Mouse (Mus musculus): ENCODE measurements around the gene Cntn6. TPM values are rescaled to one million over a fixed set of nuclear protein-coding genes. Genes with fewer than 3 reads are reported as not detected.

Gene Cntn6
- polyA plus RNA-seq, 1 experiment from 2014 or later = 0.51 TPM

DNA sequence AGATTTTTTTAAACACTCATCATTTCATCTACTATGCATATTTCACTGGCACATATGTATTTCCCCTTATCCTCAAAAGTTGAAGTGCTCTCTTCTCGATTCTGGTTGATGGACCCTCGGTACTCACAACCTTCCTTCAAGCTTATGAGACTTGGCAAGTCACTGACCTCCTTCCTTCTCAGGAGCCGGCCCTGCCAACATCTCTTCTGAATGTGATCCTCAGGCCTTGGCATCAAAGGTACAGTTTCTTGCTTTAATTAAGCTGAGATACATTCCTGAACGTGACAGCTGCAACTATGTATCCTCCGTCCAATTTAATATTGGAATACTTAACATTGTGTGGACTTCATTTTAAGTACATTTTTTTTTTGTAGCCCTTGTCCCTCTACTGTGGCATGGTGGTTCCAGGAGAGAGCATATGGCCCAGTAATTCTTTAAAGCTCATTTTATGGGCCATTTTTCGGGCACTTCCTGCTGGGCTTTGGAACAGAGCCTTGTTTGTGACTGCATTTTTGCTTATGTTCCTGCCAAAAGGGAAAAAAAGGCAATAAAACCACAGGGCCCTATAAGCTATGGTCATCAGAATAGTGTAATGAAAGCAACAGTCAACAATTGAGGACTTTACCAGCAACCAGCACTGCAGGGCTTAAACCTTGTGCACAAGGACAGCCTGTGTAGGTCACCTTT lies 196.0 kb downstream of the Cntn6 start:
- ATAC-seq = no peak
- H3K27ac ChIP-seq (ENCODE audit: low read length) = no peak overlapping the region
- H3K27me3 ChIP-seq (replicated peaks; ENCODE audit: control insufficient read depth, insufficient read depth, low read length) = no peaks in the 10 kb centered on the region
- H3K9me3 ChIP-seq (ENCODE audit: control insufficient read depth, low read length) = no peaks in the 10 kb centered on the region
- no peaks in the 10 kb centered on the region for H3K36me3 ChIP-seq (ENCODE audit: control insufficient read depth, insufficient read depth, low read length)
- H3K4me3 ChIP-seq (ENCODE audit: low read length) = no peak overlapping the region
- H3K4me2 ChIP-seq (ENCODE audit: low read depth, low read length) = no peak overlapping the region
- WGBS = 82% methylated on average over 6 of the region's 6 CpGs
- H3K4me1 ChIP-seq (ENCODE audit: control insufficient read depth, insufficient read depth, low read length) = no peaks in the 10 kb centered on the region
- H3K9ac ChIP-seq (ENCODE audit: low read depth, low read length) = no peak overlapping the region

DNA sequence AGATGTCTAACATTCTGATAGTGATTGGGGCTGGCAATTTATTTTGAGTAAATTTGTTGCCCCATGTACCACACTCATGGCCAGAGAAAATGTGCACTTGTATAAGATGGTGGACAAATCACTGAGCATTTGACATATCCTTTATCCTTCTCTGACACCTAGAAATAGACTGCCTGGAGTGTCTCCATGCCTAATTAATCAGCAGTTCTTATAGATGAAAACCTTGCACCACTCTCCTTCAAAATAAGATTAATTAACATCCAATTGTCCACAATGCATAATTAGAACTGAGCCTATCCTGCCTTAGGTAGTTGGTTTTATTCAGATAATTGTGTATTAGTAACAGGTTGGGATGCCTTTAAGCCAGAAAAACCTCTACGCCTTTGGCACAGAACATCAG lies 236.0 kb downstream of the Cntn6 start:
- no peaks in the 10 kb centered on the region for H3K4me1 ChIP-seq (ENCODE audit: control insufficient read depth, insufficient read depth, low read length)
- no peak overlapping the region for H3K27ac ChIP-seq (ENCODE audit: low read length)
- H3K4me3 ChIP-seq (ENCODE audit: low read length) = no peak overlapping the region
- H3K9me3 ChIP-seq (ENCODE audit: control insufficient read depth, low read length) = no peaks in the 10 kb centered on the region
- no peaks in the 10 kb centered on the region for H3K36me3 ChIP-seq (ENCODE audit: control insufficient read depth, insufficient read depth, low read length)
- no peaks in the 10 kb centered on the region for H3K27me3 ChIP-seq (replicated peaks; ENCODE audit: control insufficient read depth, insufficient read depth, low read length)
- no peak overlapping the region for H3K9ac ChIP-seq (ENCODE audit: low read depth, low read length)
- no peak for ATAC-seq
- H3K4me2 ChIP-seq (ENCODE audit: low read depth, low read length) = no peak overlapping the region
- 83% methylated on average over 1 of the region's 1 CpGs for WGBS

DNA sequence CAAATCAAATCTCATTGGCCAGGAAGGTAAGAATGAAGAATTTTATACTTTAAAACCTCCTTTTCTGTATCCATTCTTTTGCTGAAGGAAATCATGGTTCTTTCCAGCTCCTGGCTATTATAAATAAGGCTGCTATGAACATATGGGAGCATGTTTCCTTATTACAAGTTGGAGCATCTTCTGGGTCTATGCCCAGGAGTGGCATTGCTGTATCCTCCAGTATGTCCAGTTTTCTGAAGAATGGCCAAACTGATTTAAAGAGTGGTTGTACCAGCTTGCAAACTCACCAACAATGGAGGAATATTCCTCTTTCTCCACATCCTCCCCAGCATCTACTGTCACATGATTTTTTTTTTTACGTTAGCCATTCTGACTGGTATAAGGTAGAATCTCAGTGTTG lies 241.7 kb downstream of the Cntn6 start:
- no peak overlapping the region for H3K9ac ChIP-seq (ENCODE audit: low read depth, low read length)
- WGBS = 92% methylated on average over 1 of the region's 1 CpGs
- no peaks in the 10 kb centered on the region for H3K36me3 ChIP-seq (ENCODE audit: control insufficient read depth, insufficient read depth, low read length)
- no peak for ATAC-seq
- H3K4me1 ChIP-seq (ENCODE audit: control insufficient read depth, insufficient read depth, low read length) = no peaks in the 10 kb centered on the region
- no peaks in the 10 kb centered on the region for H3K27me3 ChIP-seq (replicated peaks; ENCODE audit: control insufficient read depth, insufficient read depth, low read length)
- no peak overlapping the region for H3K27ac ChIP-seq (ENCODE audit: low read length)
- no peak overlapping the region for H3K4me3 ChIP-seq (ENCODE audit: low read length)
- H3K9me3 ChIP-seq (ENCODE audit: control insufficient read depth, low read length) = no peaks in the 10 kb centered on the region
- no peak overlapping the region for H3K4me2 ChIP-seq (ENCODE audit: low read depth, low read length)

DNA sequence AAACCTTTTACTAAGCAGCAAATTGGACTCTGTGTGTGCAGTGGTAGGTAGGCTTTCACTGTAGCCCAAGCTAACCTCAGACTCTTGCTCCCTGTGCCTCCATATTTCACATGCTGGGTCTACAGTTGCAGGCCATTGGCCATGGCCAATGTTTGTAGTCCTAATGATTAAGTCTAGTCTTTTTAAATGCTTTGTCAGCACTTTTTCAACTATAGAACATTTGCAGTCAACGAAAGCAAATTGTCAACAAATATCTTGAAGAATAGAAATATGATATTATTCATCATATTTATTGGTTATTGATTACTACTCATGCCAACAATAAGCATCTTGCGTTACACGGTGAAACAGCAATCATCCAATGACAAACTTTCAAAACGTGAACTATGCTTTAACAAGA lies 246.4 kb downstream of the Cntn6 start:
- H3K27me3 ChIP-seq (replicated peaks; ENCODE audit: control insufficient read depth, insufficient read depth, low read length) = no peaks in the 10 kb centered on the region
- WGBS = 85% methylated on average over 4 of the region's 4 CpGs
- no peak for ATAC-seq
- no peak overlapping the region for H3K4me3 ChIP-seq (ENCODE audit: low read length)
- no peak overlapping the region for H3K27ac ChIP-seq (ENCODE audit: low read length)
- H3K36me3 ChIP-seq (ENCODE audit: control insufficient read depth, insufficient read depth, low read length) = no peaks in the 10 kb centered on the region
- no peak overlapping the region for H3K9ac ChIP-seq (ENCODE audit: low read depth, low read length)
- H3K9me3 ChIP-seq (ENCODE audit: control insufficient read depth, low read length) = no peaks in the 10 kb centered on the region
- H3K4me2 ChIP-seq (ENCODE audit: low read depth, low read length) = no peak overlapping the region
- H3K4me1 ChIP-seq (ENCODE audit: control insufficient read depth, insufficient read depth, low read length) = no peaks in the 10 kb centered on the region

DNA sequence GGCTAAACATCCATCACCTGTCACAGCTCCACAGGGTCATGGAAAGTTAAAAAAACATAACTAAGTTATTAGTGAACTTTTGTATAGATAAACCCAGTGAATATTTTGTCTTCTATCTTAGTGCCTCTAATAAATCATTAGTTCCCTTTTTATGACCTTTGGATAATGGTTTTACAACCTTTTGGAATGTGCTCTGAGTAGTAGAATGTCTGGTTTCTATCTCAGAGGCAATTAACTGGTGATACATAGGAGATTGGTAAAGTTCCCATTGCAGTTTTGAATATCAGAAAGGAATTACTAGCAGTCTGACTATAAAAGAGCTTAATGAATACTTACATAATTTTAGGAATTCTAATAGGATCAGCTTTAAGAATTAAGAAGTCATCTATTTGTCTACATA lies 265.5 kb downstream of the Cntn6 start:
- H3K9ac ChIP-seq (ENCODE audit: low read depth, low read length) = no peak overlapping the region
- H3K27me3 ChIP-seq (replicated peaks; ENCODE audit: control insufficient read depth, insufficient read depth, low read length) = no peaks in the 10 kb centered on the region
- H3K9me3 ChIP-seq (ENCODE audit: control insufficient read depth, low read length) = no peaks in the 10 kb centered on the region
- no peak overlapping the region for H3K4me3 ChIP-seq (ENCODE audit: low read length)
- ATAC-seq = peak; percentile 79
- no peak overlapping the region for H3K4me2 ChIP-seq (ENCODE audit: low read depth, low read length)
- H3K36me3 ChIP-seq (ENCODE audit: control insufficient read depth, insufficient read depth, low read length) = no peaks in the 10 kb centered on the region
- no peak overlapping the region for H3K27ac ChIP-seq (ENCODE audit: low read length)
- H3K4me1 ChIP-seq (ENCODE audit: control insufficient read depth, insufficient read depth, low read length) = no peaks in the 10 kb centered on the region

DNA sequence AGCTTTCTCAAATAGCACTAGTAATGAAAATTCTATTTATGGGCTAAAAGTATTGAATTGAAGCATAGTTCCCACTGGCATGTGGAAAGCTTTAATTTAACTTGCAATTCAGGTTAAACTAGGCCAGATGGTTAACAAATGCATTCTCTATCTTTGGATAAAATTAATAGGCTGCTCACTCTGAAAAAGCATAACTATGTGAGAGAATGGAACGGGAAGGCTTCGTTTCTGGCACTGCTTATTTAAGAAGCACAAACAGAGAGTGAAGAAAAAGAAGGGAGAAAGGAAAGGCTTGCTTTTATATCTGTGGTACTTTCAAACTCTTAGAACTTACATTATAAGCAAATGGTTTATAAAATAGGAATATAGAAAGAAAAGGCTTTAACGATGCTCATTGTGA lies 268.6 kb downstream of the Cntn6 start:
- Histone ChIP-seq H3K9me3 (ENCODE audit: control insufficient read depth, low read length) (no peaks in the 10 kb centered on the region), H3K27ac (ENCODE audit: low read length) (no peak overlapping the region), H3K4me3 (ENCODE audit: low read length) (no peak overlapping the region), H3K4me1 (ENCODE audit: control insufficient read depth, insufficient read depth, low read length) (no peaks in the 10 kb centered on the region), H3K4me2 (ENCODE audit: low read depth, low read length) (no peak overlapping the region), H3K27me3 (replicated peaks; ENCODE audit: control insufficient read depth, insufficient read depth, low read length) (no peaks in the 10 kb centered on the region), H3K9ac (ENCODE audit: low read depth, low read length) (no peak overlapping the region), H3K36me3 (ENCODE audit: control insufficient read depth, insufficient read depth, low read length) (no peaks in the 10 kb centered on the region)
- WGBS = 75% methylated on average over 3 of the region's 3 CpGs
- no peak for ATAC-seq

DNA sequence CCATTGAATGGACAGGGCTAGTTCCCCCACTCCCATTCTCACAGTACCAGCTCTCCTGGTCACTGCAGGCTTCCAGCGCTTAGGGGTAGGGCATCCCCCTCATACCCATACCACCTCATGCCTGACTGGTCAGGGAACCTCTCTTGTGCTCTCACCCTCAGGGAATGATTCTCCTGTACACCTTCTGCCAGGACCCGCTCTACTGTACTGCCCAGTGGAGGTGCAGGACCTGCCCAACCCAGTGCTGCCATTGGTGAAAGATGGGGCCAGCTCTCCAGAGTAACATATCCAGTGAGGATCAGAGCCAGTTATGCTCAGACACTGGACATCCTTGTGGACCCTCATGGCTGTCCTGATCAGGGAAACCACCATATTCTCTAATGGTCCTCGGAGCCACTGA lies 291.3 kb downstream of the Cntn6 start:
- no peak for ATAC-seq
- WGBS = 88% methylated on average over 3 of the region's 3 CpGs

DNA sequence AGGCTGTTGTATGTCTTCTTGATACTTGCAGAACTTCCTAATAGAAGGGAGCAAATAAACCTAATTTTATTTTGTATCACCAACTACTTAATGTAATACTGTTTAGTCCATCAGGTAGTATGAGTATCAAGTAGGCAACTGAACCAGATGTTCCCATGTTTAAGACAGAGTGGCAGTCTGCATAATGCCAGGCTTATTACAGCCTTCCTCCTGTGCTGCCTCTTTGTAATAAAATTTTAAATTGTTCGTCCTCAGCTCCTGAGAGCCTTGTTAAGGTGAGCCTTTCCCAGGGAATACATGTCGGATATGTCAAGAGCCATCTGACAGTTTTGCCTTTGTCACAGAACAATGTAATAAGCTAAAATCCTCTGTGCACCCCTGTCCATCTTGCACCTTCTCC lies 294.9 kb downstream of the Cntn6 start:
- H3K36me3 ChIP-seq (ENCODE audit: control insufficient read depth, insufficient read depth, low read length) = no peaks in the 10 kb centered on the region
- no peaks in the 10 kb centered on the region for H3K9me3 ChIP-seq (ENCODE audit: control insufficient read depth, low read length)
- H3K4me1 ChIP-seq (ENCODE audit: control insufficient read depth, insufficient read depth, low read length) = no peaks in the 10 kb centered on the region
- WGBS = 73% methylated on average over 2 of the region's 2 CpGs
- H3K4me3 ChIP-seq (ENCODE audit: low read length) = no peak overlapping the region
- no peak overlapping the region for H3K27ac ChIP-seq (ENCODE audit: low read length)
- no peak overlapping the region for H3K9ac ChIP-seq (ENCODE audit: low read depth, low read length)
- no peaks in the 10 kb centered on the region for H3K27me3 ChIP-seq (replicated peaks; ENCODE audit: control insufficient read depth, insufficient read depth, low read length)
- H3K4me2 ChIP-seq (ENCODE audit: low read depth, low read length) = no peak overlapping the region
- ATAC-seq = no peak

More for the DNA sequence above, 291.3 kb downstream of the Cntn6 start:
- H3K4me1 ChIP-seq (ENCODE audit: control insufficient read depth, insufficient read depth, low read length) = no peaks in the 10 kb centered on the region
- H3K36me3 ChIP-seq (ENCODE audit: control insufficient read depth, insufficient read depth, low read length) = no peaks in the 10 kb centered on the region
- no peak overlapping the region for H3K9ac ChIP-seq (ENCODE audit: low read depth, low read length)
- H3K27ac ChIP-seq (ENCODE audit: low read length) = no peak overlapping the region
- no peak overlapping the region for H3K4me3 ChIP-seq (ENCODE audit: low read length)
- no peaks in the 10 kb centered on the region for H3K27me3 ChIP-seq (replicated peaks; ENCODE audit: control insufficient read depth, insufficient read depth, low read length)
- no peaks in the 10 kb centered on the region for H3K9me3 ChIP-seq (ENCODE audit: control insufficient read depth, low read length)
- no peak overlapping the region for H3K4me2 ChIP-seq (ENCODE audit: low read depth, low read length)

DNA sequence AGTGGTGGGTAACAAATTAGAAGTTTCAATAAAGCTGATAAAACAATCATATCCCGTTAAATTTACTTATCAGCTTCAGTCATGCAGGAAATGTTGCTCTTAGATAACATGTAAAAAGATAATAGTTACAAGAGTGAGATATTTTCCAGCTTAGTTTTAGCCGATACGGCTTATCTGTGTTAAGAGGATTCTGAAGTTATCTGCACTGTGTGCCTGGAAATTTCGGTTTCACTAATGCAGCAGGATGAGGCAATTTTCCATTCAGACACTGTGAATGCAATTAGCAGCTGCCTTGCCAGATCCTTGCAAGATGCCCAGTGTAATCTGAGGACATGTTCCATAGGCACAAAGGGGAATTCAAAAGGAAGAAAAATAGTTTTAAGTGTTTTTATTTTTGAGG lies 315.9 kb downstream of the Cntn6 start:
- H3K27ac ChIP-seq (ENCODE audit: low read length) = no peak overlapping the region
- H3K4me1 ChIP-seq (ENCODE audit: control insufficient read depth, insufficient read depth, low read length) = no peaks in the 10 kb centered on the region
- H3K9me3 ChIP-seq (ENCODE audit: control insufficient read depth, low read length) = no peaks in the 10 kb centered on the region
- H3K9ac ChIP-seq (ENCODE audit: low read depth, low read length) = no peak overlapping the region
- H3K4me3 ChIP-seq (ENCODE audit: low read length) = no peak overlapping the region
- no peaks in the 10 kb centered on the region for H3K27me3 ChIP-seq (replicated peaks; ENCODE audit: control insufficient read depth, insufficient read depth, low read length)
- no peak overlapping the region for H3K4me2 ChIP-seq (ENCODE audit: low read depth, low read length)
- ATAC-seq = no peak
- H3K36me3 ChIP-seq (ENCODE audit: control insufficient read depth, insufficient read depth, low read length) = no peaks in the 10 kb centered on the region
- WGBS = 51% methylated on average over 4 of the region's 4 CpGs

DNA sequence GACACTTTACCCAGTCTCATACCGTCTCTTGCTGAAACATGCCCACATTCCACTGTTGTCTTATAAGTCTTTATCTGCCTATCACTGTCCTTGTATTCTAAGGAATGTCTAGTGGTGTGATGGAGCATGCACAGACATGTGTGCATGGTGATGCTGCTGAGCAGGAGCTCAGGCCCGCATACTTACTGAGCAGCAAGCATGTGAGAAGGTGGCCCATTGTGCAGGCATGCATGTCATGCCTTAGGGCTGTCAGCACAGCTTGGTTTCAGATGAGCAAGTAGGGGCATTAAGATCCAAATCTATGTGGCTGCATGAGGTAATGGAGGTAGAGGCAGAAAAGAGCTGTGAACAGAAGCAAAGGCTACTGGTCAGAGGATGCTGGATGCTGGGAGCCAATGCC lies 323.0 kb downstream of the Cntn6 start:
- 86% methylated on average over 2 of the region's 2 CpGs for WGBS
- H3K4me3 ChIP-seq (ENCODE audit: low read length) = no peak overlapping the region
- no peaks in the 10 kb centered on the region for H3K27me3 ChIP-seq (replicated peaks; ENCODE audit: control insufficient read depth, insufficient read depth, low read length)
- no peaks in the 10 kb centered on the region for H3K9me3 ChIP-seq (ENCODE audit: control insufficient read depth, low read length)
- H3K27ac ChIP-seq (ENCODE audit: low read length) = no peak overlapping the region
- no peaks in the 10 kb centered on the region for H3K36me3 ChIP-seq (ENCODE audit: control insufficient read depth, insufficient read depth, low read length)
- no peak overlapping the region for H3K9ac ChIP-seq (ENCODE audit: low read depth, low read length)
- no peak overlapping the region for H3K4me2 ChIP-seq (ENCODE audit: low read depth, low read length)
- H3K4me1 ChIP-seq (ENCODE audit: control insufficient read depth, insufficient read depth, low read length) = no peaks in the 10 kb centered on the region
- no peak for ATAC-seq
